Mouse (Mus musculus): ENCODE measurements around the gene Ifitm5.

DNA sequence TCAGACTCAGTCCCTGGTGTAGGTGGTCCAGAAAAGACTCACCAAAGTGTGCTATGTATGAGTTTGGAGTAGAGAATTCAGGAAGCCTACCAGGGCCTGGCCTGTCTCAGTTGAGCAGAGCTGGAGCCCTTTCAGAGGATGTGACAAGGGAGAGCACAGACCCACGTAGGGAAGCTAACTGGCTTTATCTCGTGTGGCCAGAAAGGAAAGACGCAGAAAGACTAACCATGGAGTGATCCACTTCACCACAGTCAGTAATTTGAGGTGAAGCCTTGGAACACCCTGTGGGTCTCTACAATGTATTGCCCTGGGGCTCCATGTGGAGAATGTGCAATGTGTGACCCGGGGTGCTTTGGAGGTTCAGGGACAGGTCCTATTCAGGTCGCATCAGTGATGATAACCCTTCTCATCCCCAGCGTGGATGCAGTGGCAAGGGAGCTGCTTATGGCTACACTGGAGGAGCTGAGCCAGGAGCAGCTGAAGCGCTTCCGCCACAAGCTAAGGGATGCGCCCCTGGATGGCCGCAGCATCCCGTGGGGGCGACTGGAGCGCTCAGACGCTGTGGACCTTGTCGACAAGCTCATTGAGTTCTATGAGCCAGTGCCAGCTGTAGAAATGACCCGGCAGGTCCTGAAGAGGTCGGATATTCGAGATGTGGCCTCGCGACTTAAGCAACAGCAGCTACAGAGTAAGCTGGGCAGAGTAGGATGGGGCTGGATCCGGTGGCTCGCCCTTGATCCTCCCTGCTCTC is 28.7 kb downstream of the Ifitm5 start:
- TF ChIP-seq USF1 (IDR thresholded peaks at IDR 0.05; ENCODE audit: low read depth) (no peak), CTCF (IDR thresholded peaks at IDR 0.05; ENCODE audit: control insufficient read depth, insufficient read depth, insufficient read length) (no peak), MYOD1 (IDR thresholded peaks at IDR 0.05; ENCODE audit: control insufficient read depth, insufficient read length, low read depth) (no peak), CEBPB (IDR thresholded peaks at IDR 0.05; ENCODE audit: low read depth) (no peak), FOSL1 (IDR thresholded peaks at IDR 0.05; ENCODE audit: insufficient read depth, low read length, poor library complexity, severe bottlenecking) (no peak), MAX (IDR thresholded peaks at IDR 0.05) (no peak)

Measured in C2C12 (cell line).